26 mouse cellular contexts compared by ENCODE assay signal in the genomic region with DNA sequence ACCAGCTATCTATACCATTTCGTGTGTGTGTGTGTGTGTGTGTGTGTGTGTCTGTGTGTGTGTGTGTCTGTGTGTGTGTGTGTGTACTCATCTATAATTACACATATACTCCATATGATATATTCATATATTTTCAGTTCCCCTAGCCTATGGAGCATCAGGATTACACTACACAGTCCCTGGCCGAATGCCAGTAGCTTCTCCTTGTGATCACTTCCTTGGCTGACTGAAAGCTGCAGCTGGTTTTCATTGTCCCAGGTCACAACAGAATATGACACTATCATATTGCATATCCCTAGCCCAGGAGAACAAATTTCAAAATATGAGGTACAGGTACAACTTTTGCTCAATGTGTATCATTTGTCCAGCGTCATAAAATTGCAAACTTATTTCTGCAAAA.
DNase-seq lines count a peak whose midpoint lies in the region; ATAC-seq and TF ChIP-seq lines count a peak whose summit lies in the region.
"Had no signal": no experiment of that assay in that cellular context is flagged by ENCODE, and none has a peak within 500 bp of the region (broad histone marks: within the 10 kb centered on the region; RNA-seq: fewer than 3 reads in every experiment).

No protein-coding gene starts in this region.

- no peaks in the 10 kb centered on the region for H3K36me3 ChIP-seq in hindbrain, postnatal 0 days (ENCODE audit: insufficient read depth, low read length)
- no peaks in the 10 kb centered on the region for H3K36me3 ChIP-seq in hindbrain, embryonic 13.5 days
- H3K36me3 ChIP-seq in liver, embryonic 12.5 days: no peaks in the 10 kb centered on the region
- H3K36me3 ChIP-seq: heart, embryonic 12.5 days; hindbrain, embryonic 15.5 days; kidney, embryonic 15.5 days; limb, embryonic 15.5 days; liver, embryonic 15.5 days; midbrain, embryonic 12.5 days; neural tube, embryonic 12.5 days had no signal

- H3K27me3 ChIP-seq in hindbrain, postnatal 0 days (ENCODE audit: insufficient read depth, low read length): no peaks in the 10 kb centered on the region
- no peaks in the 10 kb centered on the region for H3K27me3 ChIP-seq in hindbrain, embryonic 13.5 days
- H3K27me3 ChIP-seq in liver, embryonic 12.5 days (replicated peaks): no peaks in the 10 kb centered on the region
- H3K27me3 ChIP-seq: CH12.LX; heart, embryonic 12.5 days; hindbrain, embryonic 15.5 days; kidney, embryonic 15.5 days; limb, embryonic 15.5 days; liver, embryonic 15.5 days; midbrain, embryonic 12.5 days; neural tube, embryonic 12.5 days had no signal

- H3K9me3 ChIP-seq in hindbrain, postnatal 0 days (ENCODE audit: low read length): no peaks in the 10 kb centered on the region
- H3K9me3 ChIP-seq in hindbrain, embryonic 13.5 days: no peaks in the 10 kb centered on the region
- no peaks in the 10 kb centered on the region for H3K9me3 ChIP-seq in liver, embryonic 12.5 days (replicated peaks)
- H3K9me3 ChIP-seq: heart, embryonic 12.5 days; hindbrain, embryonic 15.5 days; kidney, embryonic 15.5 days; limb, embryonic 15.5 days; liver, embryonic 15.5 days; midbrain, embryonic 12.5 days; neural tube, embryonic 12.5 days had no signal

- DNase-seq in hindbrain, postnatal 0 days (ENCODE audit: low spot score): peak; percentile 33
- DNase-seq in liver: peak; percentile 4
- DNase-seq in 3T3-L1 (ENCODE audit: low read depth, low spot score): peak; percentile 15
- DNase-seq in NIH3T3 (ENCODE audit: low read depth): peak; percentile 36
- DNase-seq in gastrocnemius, postnatal 10 days: no peak
- DNase-seq: adrenal gland, adult 8-10 months; cerebellum, adult 9-10 months; gastrocnemius, adult 2 months; heart, adult 2 months; kidney, adult 18-20 months; lung, postnatal 36 days; right cerebral cortex, adult 18-20 months; spleen, adult 18-20 months; thymus, postnatal 14 days had no signal

- H3K4me3 ChIP-seq in hindbrain, postnatal 0 days (ENCODE audit: low read length): no peak overlapping the region
- H3K4me3 ChIP-seq in hindbrain, embryonic 13.5 days: no peak overlapping the region
- H3K4me3 ChIP-seq in liver, embryonic 12.5 days: no peak overlapping the region
- H3K4me3 ChIP-seq: gastrocnemius, adult 2 months; heart, adult 2 months; heart, embryonic 12.5 days; hindbrain, embryonic 15.5 days; kidney, embryonic 15.5 days; limb, embryonic 15.5 days; liver, embryonic 15.5 days; midbrain, embryonic 12.5 days; myocyte; neural tube, embryonic 12.5 days had no signal

- TF ChIP-seq CTCF in hindbrain, postnatal 0 days (IDR thresholded peaks at IDR 0.05; ENCODE audit: low read depth): no peak

- no peak overlapping the region for H3K27ac ChIP-seq in hindbrain, postnatal 0 days
- no peak overlapping the region for H3K27ac ChIP-seq in hindbrain, embryonic 13.5 days
- H3K27ac ChIP-seq in liver, embryonic 12.5 days: no peak overlapping the region
- H3K27ac ChIP-seq: gastrocnemius, adult 2 months; heart, adult 2 months; hindbrain, embryonic 15.5 days; kidney, embryonic 15.5 days; limb, embryonic 15.5 days; liver, embryonic 15.5 days; midbrain, embryonic 12.5 days; neural tube, embryonic 12.5 days had no signal

- H3K9ac ChIP-seq in hindbrain, postnatal 0 days (replicated peaks; ENCODE audit: low read length): no peak overlapping the region
- no peak overlapping the region for H3K9ac ChIP-seq in hindbrain, embryonic 13.5 days
- no peak overlapping the region for H3K9ac ChIP-seq in liver, embryonic 12.5 days
- H3K9ac ChIP-seq: heart, embryonic 12.5 days; hindbrain, embryonic 15.5 days; kidney, embryonic 15.5 days; limb, embryonic 15.5 days; liver, embryonic 15.5 days; midbrain, embryonic 12.5 days; neural tube, embryonic 12.5 days had no signal

- no peaks in the 10 kb centered on the region for H3K4me1 ChIP-seq in hindbrain, postnatal 0 days (ENCODE audit: insufficient read depth, low read length)
- no peaks in the 10 kb centered on the region for H3K4me1 ChIP-seq in hindbrain, embryonic 13.5 days (replicated peaks)
- no peaks in the 10 kb centered on the region for H3K4me1 ChIP-seq in liver, embryonic 12.5 days
- H3K4me1 ChIP-seq: heart, embryonic 12.5 days; hindbrain, embryonic 15.5 days; kidney, embryonic 15.5 days; limb, embryonic 15.5 days; liver, embryonic 15.5 days; midbrain, embryonic 12.5 days; neural tube, embryonic 12.5 days had no signal

- WGBS in hindbrain, postnatal 0 days: 77% methylated on average over 3 of the region's 3 CpGs
- WGBS in hindbrain, embryonic 13.5 days: 81% methylated on average over 3 of the region's 3 CpGs
- 49% methylated on average over 3 of the region's 3 CpGs for WGBS in liver, embryonic 12.5 days (ENCODE audit: insufficient replicate concordance)

- H3K4me2 ChIP-seq in hindbrain, postnatal 0 days (ENCODE audit: low read depth, low read length): no peak overlapping the region
- H3K4me2 ChIP-seq in hindbrain, embryonic 13.5 days: no peak overlapping the region
- no peak overlapping the region for H3K4me2 ChIP-seq in liver, embryonic 12.5 days
- H3K4me2 ChIP-seq: heart, embryonic 12.5 days; hindbrain, embryonic 15.5 days; kidney, embryonic 15.5 days; limb, embryonic 15.5 days; liver, embryonic 15.5 days; midbrain, embryonic 12.5 days; neural tube, embryonic 12.5 days had no signal

- ATAC-seq in hindbrain, postnatal 0 days: no peak
- ATAC-seq in hindbrain, embryonic 13.5 days (ENCODE audit: low FRiP score): no peak
- no peak for ATAC-seq in liver, embryonic 12.5 days
- ATAC-seq: forebrain, embryonic 16.5 days had no signal
